Mouse (Mus musculus): ENCODE measurements at regions not wholly inside any gene's neighbourhood (a gene's known extent, or its start where the extent isn't known, plus 50 kb on each side); places are given as distances from the start of the nearest gene placed in this dataset.
A peak's percentile ranks its signal among the peaks of the same experiment; 100 is the strongest.

- DNase-seq (ENCODE audit: low read depth, low spot score), result no peak
Observed at GRCm38 (mm10) chr3:78077822-78078221, 1208.5 kb downstream of the Rapgef2 start.

- DNase-seq (ENCODE audit: low read depth, low spot score), result peak; percentile 47
Observed at GRCm38 (mm10) chr3:78077275-78077674, 1209.0 kb downstream of the Rapgef2 start.

- no peak for DNase-seq (ENCODE audit: low read depth, low spot score)
Observed at GRCm38 (mm10) chr3:78073040-78073439, 1213.3 kb downstream of the Rapgef2 start.

GRCm38 (mm10) chr3:78067113-78067639 is 1219.1 kb downstream of the Rapgef2 start:
- no peak for DNase-seq (ENCODE audit: low read depth, low spot score)

GRCm38 (mm10) chr3:78066336-78066735 is 1220.0 kb downstream of the Rapgef2 start:
- DNase-seq (ENCODE audit: low read depth, low spot score), result no peak

GRCm38 (mm10) chr3:78062549-78062948 is 1223.8 kb downstream of the Rapgef2 start:
- no peak for DNase-seq (ENCODE audit: low read depth, low spot score)

GRCm38 (mm10) chr3:78059826-78060591 is 1226.3 kb downstream of the Rapgef2 start:
- peak; percentile 38 for DNase-seq (ENCODE audit: low read depth, low spot score)
